Mouse (Mus musculus) lung, postnatal 0 days (tissue): ENCODE measurements around the gene Slain2.

ENCODE experiments used
- CTCF ChIP-seq: IDR thresholded peaks from 2 replicates; pipeline ENCODE4 v1.5.1; 2016; ENCODE audit warnings: antibody characterized with exemption, mild to moderate bottlenecking
- EP300 ChIP-seq: IDR thresholded peaks from 2 replicates; pipeline ENCODE4 v1.6.1; 2016; ENCODE audit warnings: antibody characterized with exemption, mild to moderate bottlenecking, control low read depth

DNA sequence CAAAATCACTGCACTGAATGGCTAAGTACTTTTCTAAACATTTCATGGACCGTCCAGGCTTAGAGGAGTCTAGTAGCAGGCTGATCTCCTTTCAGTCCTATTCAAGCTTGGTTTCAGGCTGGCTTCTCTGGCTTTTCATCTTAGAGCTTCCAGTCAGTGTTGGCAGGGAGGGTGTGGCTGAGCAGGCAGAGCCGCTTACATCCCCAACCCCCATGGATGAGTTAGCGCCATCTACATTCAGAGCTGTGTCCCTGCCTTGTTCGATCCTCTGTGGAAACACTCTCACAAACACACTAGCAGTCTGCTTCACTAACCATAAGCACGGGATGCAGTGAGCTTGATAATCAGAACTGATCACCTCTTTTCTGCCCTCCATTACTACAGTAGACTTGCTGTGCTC is 58.8 kb downstream of the Slain2 start:
- no peak for TF ChIP-seq EP300
- TF ChIP-seq CTCF, result peak; percentile 38
